Mouse (Mus musculus): ENCODE data around the gene Lrit2.

Lrit2 gene

DNA sequence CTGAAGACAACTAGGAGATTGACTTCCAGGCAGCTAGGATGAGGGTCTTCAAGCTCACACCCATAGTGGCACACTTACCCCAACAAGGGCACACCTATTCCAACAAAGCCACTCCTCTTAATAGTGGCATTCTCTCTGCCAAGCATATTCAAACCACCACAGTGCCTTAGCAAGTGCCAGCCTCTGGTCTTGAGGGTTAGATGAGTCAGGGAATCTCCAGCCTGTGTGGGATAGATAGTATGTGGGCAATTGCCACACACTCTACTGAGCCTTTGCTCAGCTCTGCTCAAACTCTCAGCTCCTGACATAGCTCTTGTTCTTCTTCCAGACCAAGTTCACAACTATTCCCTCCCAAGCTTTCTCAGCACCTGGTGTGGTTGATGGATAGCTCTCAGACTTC lies 43.6 kb downstream of the Lrit2 start:
- DNase-seq (ENCODE audit: low spot score in 2 of 2) = no peak

DNA sequence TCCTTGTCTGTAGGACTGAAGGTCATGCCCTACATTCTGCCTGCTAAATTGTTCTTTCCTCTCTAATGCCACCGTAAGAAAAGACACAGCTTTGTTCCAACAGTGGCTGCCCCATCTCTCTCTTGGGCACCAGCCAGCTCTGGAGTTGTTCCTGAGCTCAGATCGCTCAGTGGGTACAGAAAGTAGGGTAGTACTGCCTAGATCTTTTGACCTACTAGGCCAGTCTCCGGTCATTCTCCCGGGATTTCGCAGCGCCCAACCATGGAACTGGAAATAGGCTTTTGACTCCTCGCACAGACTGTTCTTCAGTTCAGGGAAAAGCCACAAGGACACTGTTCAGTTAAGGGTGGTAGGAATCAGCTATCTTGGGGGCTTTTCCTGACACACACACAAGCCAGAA lies 45.2 kb downstream of the Lrit2 start:
- DNase-seq (ENCODE audit: low spot score in 2 of 2) = no peak

DNA sequence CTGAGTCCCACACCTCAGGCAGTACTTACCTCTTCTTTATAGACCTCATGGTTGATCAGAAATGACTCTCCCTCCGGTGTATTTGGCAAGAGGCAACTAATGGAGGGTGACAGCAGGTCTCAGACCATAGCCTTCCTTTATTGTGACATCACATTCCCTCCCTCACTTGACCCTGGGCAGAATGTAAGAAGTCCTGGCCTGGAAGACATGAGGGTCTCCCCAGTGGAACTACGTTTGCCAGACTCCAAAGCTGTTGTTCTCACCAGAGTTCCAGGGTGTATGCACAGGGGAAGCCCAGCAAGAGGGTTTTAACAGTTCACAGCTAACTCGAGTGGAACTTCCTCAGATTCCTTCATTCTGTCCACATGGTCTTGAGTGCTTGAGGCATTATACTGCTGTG lies 46.2 kb downstream of the Lrit2 start, which contains the start of gene 2610528A11Rik:
Gene 2610528A11Rik, minus strand, starts transcription at position 101 of the 400 bp plus-strand sequence.
- no peak for DNase-seq (ENCODE audit: low spot score in 2 of 2)

GRCm38 (mm10) chr14:37119233-37119632 lies 51.5 kb downstream of the Lrit2 start:
- DNase-seq (ENCODE audit: low spot score in 2 of 2) = no peak
